Mouse (Mus musculus) stomach, embryonic 16.5 days (tissue): ENCODE measurements around the gene Perp. TPM values are rescaled to one million over a fixed set of nuclear protein-coding genes. Genes with fewer than 3 reads are reported as not detected.

ENCODE experiments used
- ATAC-seq: fragments of 200-750 bp; cut with Nextera tagmentation; 2 replicates; pipeline ENCODE4 v1.8.0; 2017; ENCODE audit warnings: moderate number of reproducible peaks, moderate TSS enrichment; ENCODE audit not compliant: insufficient read depth, low FRiP score
- H3K27ac ChIP-seq: fragments of 300-500 bp; sonication (generic); 2 replicates; pipeline ENCODE4 v1.5.1; 2014; ENCODE audit warnings: low read length
- H3K27me3 ChIP-seq: fragments of 300-500 bp; sonication (generic); 2 replicates; pipeline ENCODE4 v1.6.1; 2014; ENCODE audit warnings: low read length, control low read depth, mixed read lengths; ENCODE audit not compliant: control insufficient read depth, insufficient read depth
- H3K36me3 ChIP-seq: fragments of 300-500 bp; sonication (generic); 2 replicates; pipeline ENCODE4 v1.6.1; 2014; ENCODE audit warnings: low read length; ENCODE audit not compliant: control insufficient read depth, insufficient read depth
- H3K4me1 ChIP-seq: fragments of 300-500 bp; sonication (generic); 2 replicates; pipeline ENCODE4 v1.6.1; 2014; ENCODE audit warnings: low read length, control low read depth, mixed read lengths; ENCODE audit not compliant: control insufficient read depth, insufficient read depth
- H3K4me2 ChIP-seq: fragments of 300-500 bp; sonication (generic); 2 replicates; pipeline ENCODE4 v1.6.1; 2014; ENCODE audit warnings: low read depth, low read length, mixed read lengths
- H3K4me3 ChIP-seq: fragments of 300-500 bp; sonication (generic); replicated peaks from 2 replicates; pipeline ENCODE4 v1.5.1; 2014; ENCODE audit warnings: mild to moderate bottlenecking, low read length
- H3K9ac ChIP-seq: fragments of 300-500 bp; sonication (generic); 2 replicates; pipeline ENCODE4 v1.6.1; 2014; ENCODE audit warnings: low read length
- H3K9me3 ChIP-seq: fragments of 300-500 bp; sonication (generic); replicated peaks from 2 replicates; pipeline ENCODE4 v1.6.1; 2016; ENCODE audit warnings: low read length, control low read depth; ENCODE audit not compliant: control insufficient read depth
- WGBS: fragments of 180-500 bp; shearing (Covaris S2); extraction: QIAGEN DNeasy Blood & Tissue Kit; methylation state at CpG from one replicate; pipeline ENCODE4 v1.1.7; 2014; 5-methylcytosine and 5-hydroxymethylcytosine counted together
- polyA plus RNA-seq: library from polyadenylated mRNA; unstranded; fragments of >200 nt; fragmentation: Nextera tagmentation; extraction: Ambion mirVana; gene quantifications from 2 replicates; pipeline ENCODE4 v1.2.1, GENCODE M21; 2015

The Perp gene
- polyA plus RNA-seq, 1 experiment from 2014 or later: 465 TPM

DNA sequence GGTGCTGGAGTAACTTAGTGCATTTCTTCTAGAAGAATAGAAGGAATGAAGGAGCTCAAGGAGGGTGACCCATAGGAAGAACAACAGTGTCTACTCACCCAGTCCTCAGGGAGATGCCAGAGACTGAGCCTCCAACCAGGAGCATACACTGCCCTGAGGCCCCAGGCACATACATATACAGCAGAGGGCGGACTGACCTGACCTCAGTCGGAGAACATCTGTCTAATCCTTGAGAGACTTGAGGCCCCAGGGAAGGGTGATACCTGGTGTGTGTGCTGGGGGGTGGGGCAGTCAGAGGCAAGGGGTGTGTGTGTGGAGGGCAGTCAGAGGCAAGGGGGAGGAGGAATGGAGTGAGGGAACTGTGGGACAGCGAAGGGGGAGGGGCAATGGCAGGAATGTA is 14.8 kb downstream of the Perp start:
- H3K4me3 ChIP-seq: no peak overlapping the region
- ATAC-seq: peak; percentile 69
- H3K4me1 ChIP-seq: 0 out of 2 replicates have a peak, but pooled peaks cover 5% of the 10 kb centered on the region
- no peak overlapping the region for H3K9ac ChIP-seq
- H3K9me3 ChIP-seq: no peaks in the 10 kb centered on the region
- H3K27ac ChIP-seq: peak overlapping the region; percentile 21; the same call in 1 of the 2 replicates
- H3K36me3 ChIP-seq: no peaks in the 10 kb centered on the region
- no peak overlapping the region for H3K4me2 ChIP-seq
- 43% methylated on average over 3 of the region's 3 CpGs for WGBS
- H3K27me3 ChIP-seq: no peaks in the 10 kb centered on the region

DNA sequence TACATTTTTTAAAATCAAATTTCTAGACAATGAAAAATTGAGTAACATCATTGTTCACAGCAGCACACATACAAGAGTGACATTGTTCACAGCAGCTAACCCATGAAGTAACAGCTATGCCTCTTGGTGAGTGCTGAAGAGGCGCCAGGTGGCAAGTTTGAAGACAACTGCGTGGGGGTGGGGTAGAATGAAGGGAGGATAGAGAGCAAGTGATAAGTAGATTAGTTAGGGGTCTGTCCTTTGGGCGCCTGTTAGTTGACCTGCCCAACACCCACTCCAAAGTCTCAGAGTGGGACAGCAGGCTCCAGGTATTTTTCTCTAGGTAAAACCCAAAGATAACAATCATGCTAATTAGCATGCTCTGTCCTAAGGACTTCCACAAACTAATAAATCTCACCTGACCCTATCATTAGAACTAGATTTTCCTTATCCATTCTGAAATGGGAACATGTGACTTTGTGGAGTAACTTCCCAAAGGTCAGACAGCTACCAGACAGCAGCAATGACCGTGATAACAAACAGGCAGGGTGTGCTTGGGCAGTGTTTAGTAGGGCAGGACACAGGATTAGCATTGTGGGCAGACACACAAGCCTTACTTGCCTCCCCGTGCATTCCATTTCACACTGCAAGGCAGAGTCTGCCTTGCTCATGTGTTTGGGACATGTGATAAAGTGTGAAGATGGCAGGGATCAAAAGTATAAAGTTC is 15.5 kb downstream of the Perp start:
- WGBS: 48% methylated on average over 5 of the region's 5 CpGs

DNA sequence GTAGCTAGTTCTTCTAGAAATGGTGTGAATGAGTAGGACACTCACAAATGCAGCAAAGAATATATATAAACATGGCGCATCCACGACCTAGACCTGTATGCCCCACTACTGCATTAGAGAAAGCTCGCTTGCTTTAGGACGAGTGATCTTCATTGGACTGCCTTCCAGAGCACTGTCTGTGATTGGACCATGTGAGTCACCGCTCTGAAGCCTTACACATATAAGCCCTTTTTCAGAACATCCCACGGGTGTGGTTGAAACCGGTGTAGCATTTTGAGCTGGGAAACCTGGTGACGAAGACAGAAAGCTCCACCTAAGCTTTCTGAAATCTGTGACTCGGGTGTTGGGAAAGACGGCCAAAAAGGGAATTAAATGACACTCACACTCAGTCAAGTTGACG is 16.0 kb downstream of the Perp start:
- H3K4me2 ChIP-seq: no peak overlapping the region
- no peaks in the 10 kb centered on the region for H3K27me3 ChIP-seq
- ATAC-seq: peak; percentile 52; the same call in 1 of the 2 replicates
- H3K4me1 ChIP-seq: 0 out of 2 replicates have a peak, but pooled peaks cover 5% of the 10 kb centered on the region
- H3K4me3 ChIP-seq: no peak overlapping the region
- H3K27ac ChIP-seq: peak overlapping the region; percentile 42
- no peak overlapping the region for H3K9ac ChIP-seq
- H3K9me3 ChIP-seq: no peaks in the 10 kb centered on the region
- no peaks in the 10 kb centered on the region for H3K36me3 ChIP-seq
- 73% methylated on average over 11 of the region's 11 CpGs for WGBS

More for the DNA sequence above, 15.5 kb downstream of the Perp start:
- Histone ChIP-seq H3K4me3 (no peak overlapping the region), H3K4me2 (no peak overlapping the region), H3K27ac (peak overlapping the region; percentile 21), H3K9ac (no peak overlapping the region), H3K36me3 (no peaks in the 10 kb centered on the region), H3K27me3 (no peaks in the 10 kb centered on the region), H3K4me1 (0 out of 2 replicates have a peak, but pooled peaks cover 5% of the 10 kb centered on the region), H3K9me3 (no peaks in the 10 kb centered on the region)
- ATAC-seq: no peak; the same call in 1 of the 2 replicates

DNA sequence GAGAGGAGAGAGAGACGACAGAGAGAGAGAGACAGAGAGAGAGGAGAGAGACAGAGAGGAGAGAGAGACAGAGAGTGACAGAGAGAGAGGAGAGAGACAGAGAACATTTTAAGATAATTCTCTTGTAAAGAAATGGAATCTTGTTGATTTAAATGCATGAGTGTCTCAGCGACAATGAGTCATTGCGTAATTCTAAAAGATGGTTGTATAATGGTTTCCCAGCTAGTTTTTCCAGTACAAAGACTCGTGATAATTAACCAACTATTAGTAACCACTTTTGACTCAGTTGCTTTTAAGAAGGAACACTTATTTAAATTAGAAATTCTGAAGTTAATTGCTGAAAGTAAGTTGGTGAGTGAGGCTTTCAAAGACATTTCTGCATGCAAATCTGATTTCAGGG is 16.6 kb downstream of the Perp start:
- Histone ChIP-seq H3K4me1 (0 out of 2 replicates have a peak, but pooled peaks cover 5% of the 10 kb centered on the region), H3K9ac (no peak overlapping the region), H3K27me3 (no peaks in the 10 kb centered on the region), H3K27ac (peak overlapping the region; percentile 42), H3K4me3 (no peak overlapping the region), H3K36me3 (no peaks in the 10 kb centered on the region), H3K4me2 (no peak overlapping the region), H3K9me3 (no peaks in the 10 kb centered on the region)
- ATAC-seq: no peak
- WGBS: 75% methylated on average over 4 of the region's 4 CpGs

DNA sequence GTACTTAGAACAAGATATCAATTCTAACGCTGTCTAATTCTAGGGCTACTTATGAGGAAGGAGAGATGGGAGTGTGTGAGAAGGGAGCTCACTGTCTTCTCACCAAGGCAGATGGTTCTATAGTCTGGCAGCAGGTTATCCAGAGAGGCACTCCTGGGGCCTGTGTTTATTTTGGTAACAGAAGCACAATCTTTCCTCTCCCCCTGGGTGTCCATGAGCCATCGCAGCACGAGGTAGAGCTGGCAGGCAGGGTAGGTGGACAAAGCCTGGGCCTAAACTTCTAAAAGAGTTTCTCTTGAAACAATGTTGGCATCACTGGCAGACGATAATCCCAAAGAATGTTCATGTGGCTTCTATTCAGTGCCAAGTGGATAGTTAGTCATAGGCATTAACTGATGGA is 18.5 kb downstream of the Perp start:
- no peak for ATAC-seq
- Histone ChIP-seq H3K9ac (no peak overlapping the region), H3K27me3 (no peaks in the 10 kb centered on the region), H3K4me2 (no peak overlapping the region), H3K4me1 (0 out of 2 replicates have a peak, but pooled peaks cover 5% of the 10 kb centered on the region), H3K9me3 (no peaks in the 10 kb centered on the region), H3K4me3 (no peak overlapping the region), H3K27ac (no peak overlapping the region), H3K36me3 (no peaks in the 10 kb centered on the region)
- WGBS: 46% methylated on average over 4 of the region's 4 CpGs

DNA sequence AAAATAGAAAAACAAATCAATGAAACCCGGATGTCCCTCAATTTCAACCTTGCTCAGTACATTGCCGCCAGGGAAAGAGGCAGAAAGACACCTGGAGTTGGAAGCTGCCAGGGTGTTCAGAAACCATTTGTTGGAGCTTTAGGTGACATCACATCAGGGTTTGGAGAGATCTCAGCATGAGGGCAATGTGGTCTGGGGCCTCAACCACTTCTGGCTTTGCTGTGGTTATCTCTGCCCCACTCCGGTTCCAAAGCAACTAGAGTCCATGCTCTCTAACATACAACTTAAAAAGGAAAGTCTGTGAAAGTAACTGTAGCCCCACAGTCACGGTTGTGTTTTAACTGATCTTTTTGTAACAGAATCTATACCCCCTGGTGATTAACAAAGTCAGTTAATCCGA is 19.9 kb downstream of the Perp start:
- no peak for ATAC-seq
- 56% methylated on average over 5 of the region's 5 CpGs for WGBS
- no peaks in the 10 kb centered on the region for H3K27me3 ChIP-seq
- no peak overlapping the region for H3K9ac ChIP-seq
- H3K4me1 ChIP-seq: 0 out of 2 replicates have a peak, but pooled peaks cover under 1% of the 10 kb centered on the region
- H3K4me2 ChIP-seq: no peak overlapping the region
- H3K9me3 ChIP-seq: no peaks in the 10 kb centered on the region
- no peaks in the 10 kb centered on the region for H3K36me3 ChIP-seq
- no peak overlapping the region for H3K27ac ChIP-seq
- no peak overlapping the region for H3K4me3 ChIP-seq

DNA sequence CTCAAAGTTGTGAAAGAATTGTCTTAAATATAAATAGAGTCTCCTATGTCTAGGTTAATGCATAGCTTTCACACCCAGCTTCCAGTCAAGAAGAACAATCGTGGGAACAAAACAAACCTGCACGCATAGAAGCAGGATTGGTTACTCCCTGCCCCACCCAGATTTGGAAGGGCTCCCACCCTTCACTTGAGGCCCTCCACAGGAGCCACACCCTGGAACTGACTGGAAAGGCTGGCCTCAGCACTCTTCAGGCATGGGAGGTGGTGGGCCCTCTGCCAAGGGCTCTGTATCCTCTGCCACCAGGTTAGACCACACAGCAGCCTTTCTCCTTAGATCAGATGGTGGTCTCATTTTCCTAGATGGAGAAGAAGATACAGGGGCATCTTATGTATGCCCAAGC is 26.2 kb downstream of the Perp start:
- whole genome bisulfite sequencing: 61% methylated on average over 2 of the region's 2 CpGs
- no peaks in the 10 kb centered on the region for H3K36me3 ChIP-seq

DNA sequence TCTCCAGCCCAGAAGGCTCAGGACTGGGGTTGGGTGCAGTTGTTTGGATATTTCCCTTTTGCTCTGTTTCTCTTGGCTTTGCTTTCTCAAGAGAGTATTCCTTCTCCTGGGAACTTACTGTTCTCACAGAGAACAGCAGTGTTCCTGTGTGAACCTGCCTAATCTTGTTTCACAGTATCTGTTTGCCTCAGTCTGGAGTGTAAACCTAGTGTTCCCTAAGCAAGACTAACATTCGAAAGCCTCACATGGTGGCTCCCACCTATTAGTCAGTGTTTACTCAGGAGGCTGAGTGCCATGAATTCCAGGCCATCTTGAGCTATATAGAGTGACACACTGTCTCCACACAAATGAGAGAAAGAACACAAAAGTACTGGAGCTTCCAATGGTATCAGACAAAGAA is 31.4 kb downstream of the Perp start:
- no peak overlapping the region for H3K4me3 ChIP-seq
- H3K27me3 ChIP-seq: no peaks in the 10 kb centered on the region
- H3K9me3 ChIP-seq: no peaks in the 10 kb centered on the region
- 9% methylated on average over 1 of the region's 1 CpGs for WGBS
- H3K27ac ChIP-seq: peak overlapping the region; percentile 90
- H3K4me2 ChIP-seq: no peak overlapping the region
- no peak overlapping the region for H3K9ac ChIP-seq
- no peaks in the 10 kb centered on the region for H3K36me3 ChIP-seq
- peak; percentile 92 for ATAC-seq
- H3K4me1 ChIP-seq: no peaks in the 10 kb centered on the region; the same call in 1 of the 2 replicates

More for the DNA sequence above, 26.2 kb downstream of the Perp start:
- Histone ChIP-seq H3K27me3 (no peaks in the 10 kb centered on the region), H3K4me2 (no peak overlapping the region), H3K9me3 (no peaks in the 10 kb centered on the region), H3K27ac (no peak overlapping the region), H3K4me3 (no peak overlapping the region), H3K9ac (no peak overlapping the region), H3K4me1 (no peaks in the 10 kb centered on the region; the same call in 1 of the 2 replicates)
- ATAC-seq: peak; percentile 81; the same call in 1 of the 2 replicates

DNA sequence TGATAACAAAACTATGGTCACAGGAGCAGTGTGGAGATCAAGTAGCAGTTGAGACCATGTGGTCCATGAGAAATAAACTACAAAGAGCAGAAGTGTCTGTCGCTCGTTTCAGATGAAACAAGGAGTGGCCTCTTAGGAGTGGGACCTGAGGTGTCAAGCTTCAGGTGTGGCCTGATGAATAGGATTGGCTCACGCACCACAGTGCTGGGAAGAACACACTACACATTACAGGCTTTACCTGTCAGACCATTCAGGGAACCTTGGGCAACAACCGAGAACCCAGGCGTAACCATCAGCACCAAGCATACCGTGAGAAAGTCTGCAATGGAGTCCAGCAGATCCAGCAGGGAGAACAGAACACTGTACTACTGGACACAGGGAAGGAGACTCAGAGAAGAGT is 33.3 kb downstream of the Perp start:
- no peak overlapping the region for H3K4me2 ChIP-seq
- H3K9me3 ChIP-seq: no peaks in the 10 kb centered on the region
- peak overlapping the region; percentile 58 for H3K27ac ChIP-seq
- H3K36me3 ChIP-seq: no peaks in the 10 kb centered on the region
- no peaks in the 10 kb centered on the region for H3K4me1 ChIP-seq
- WGBS: 74% methylated on average over 6 of the region's 6 CpGs
- no peak overlapping the region for H3K4me3 ChIP-seq
- H3K9ac ChIP-seq: no peak overlapping the region
- no peak for ATAC-seq
- no peaks in the 10 kb centered on the region for H3K27me3 ChIP-seq
